Mouse (Mus musculus): ENCODE data around the gene Abcc10. TPM values are rescaled to one million over a fixed set of nuclear protein-coding genes. Genes with fewer than 3 reads are reported as not detected.

The Abcc10 gene
- polyA plus RNA-seq, 1 experiment = 4.0 TPM

GRCm38 (mm10) chr17:46328723-46329122 is 571 bp upstream of the Abcc10 start:
- H3K27me3 ChIP-seq (ENCODE audit: control insufficient read depth, insufficient read depth, insufficient read length) = peaks cover 3% of the 10 kb centered on the region
- no peaks in the 10 kb centered on the region for H3K79me3 ChIP-seq (ENCODE audit: low read depth)
- H3K36me3 ChIP-seq (ENCODE audit: control insufficient read depth, insufficient read depth) = no peaks in the 10 kb centered on the region
- no peaks in the 10 kb centered on the region for H3K79me2 ChIP-seq (ENCODE audit: control insufficient read depth, insufficient read depth)
- TF ChIP-seq FOSL1 (IDR thresholded peaks at IDR 0.05; ENCODE audit: insufficient read depth, low read length, poor library complexity, severe bottlenecking) = no peak
- no peak for TF ChIP-seq MYOD1 (IDR thresholded peaks at IDR 0.05; ENCODE audit: control insufficient read depth, insufficient read length, low read depth)
- TF ChIP-seq USF1 (IDR thresholded peaks at IDR 0.05; ENCODE audit: low read depth) = peak; percentile 64
- peak overlapping the region; percentile 49 for H3K4me3 ChIP-seq (ENCODE audit: insufficient read depth, poor library complexity, severe bottlenecking)
- peak overlapping the region; percentile 36 for H3ac ChIP-seq (ENCODE audit: control insufficient read depth, insufficient read length, low read depth)

- Histone ChIP-seq H3ac (ENCODE audit: control insufficient read depth, insufficient read length, low read depth) (peak overlapping the region; percentile 86), H3K79me2 (ENCODE audit: control insufficient read depth, insufficient read depth) (no peaks in the 10 kb centered on the region), H3K79me3 (ENCODE audit: low read depth) (no peaks in the 10 kb centered on the region), H3K4me3 (ENCODE audit: insufficient read depth, poor library complexity, severe bottlenecking) (peak overlapping the region; percentile 49), H3K27me3 (ENCODE audit: control insufficient read depth, insufficient read depth, insufficient read length) (peaks cover 3% of the 10 kb centered on the region), H3K36me3 (ENCODE audit: control insufficient read depth, insufficient read depth) (no peaks in the 10 kb centered on the region)
- TF ChIP-seq MYOG (IDR thresholded peaks at IDR 0.05; ENCODE audit: control insufficient read depth, extremely low read depth, insufficient read length) (no peak), CTCF (IDR thresholded peaks at IDR 0.05; ENCODE audit: control insufficient read depth, insufficient read depth, insufficient read length) (no peak), USF1 (IDR thresholded peaks at IDR 0.05; ENCODE audit: low read depth) (no peak), CEBPB (IDR thresholded peaks at IDR 0.05; ENCODE audit: low read depth) (no peak), FOSL1 (IDR thresholded peaks at IDR 0.05; ENCODE audit: insufficient read depth, low read length, poor library complexity, severe bottlenecking) (no peak), MAX (IDR thresholded peaks at IDR 0.05) (no peak), MYOD1 (IDR thresholded peaks at IDR 0.05; ENCODE audit: control insufficient read depth, insufficient read length, low read depth) (no peak)
Measured at GRCm38 (mm10) chr17:46327413-46327905, 693 bp downstream of the Abcc10 start.

GRCm38 (mm10) chr17:46322046-46322823 is 5.9 kb downstream of the Abcc10 start:
- Histone ChIP-seq H3K79me2 (ENCODE audit: control insufficient read depth, insufficient read depth) (no peaks in the 10 kb centered on the region), H3K79me3 (ENCODE audit: low read depth) (no peaks in the 10 kb centered on the region), H3K36me3 (ENCODE audit: control insufficient read depth, insufficient read depth) (no peaks in the 10 kb centered on the region), H3ac (ENCODE audit: control insufficient read depth, insufficient read length, low read depth) (no peak overlapping the region), H3K4me3 (ENCODE audit: insufficient read depth, poor library complexity, severe bottlenecking) (no peak overlapping the region), H3K27me3 (ENCODE audit: control insufficient read depth, insufficient read depth, insufficient read length) (no peaks in the 10 kb centered on the region)
- TF ChIP-seq CEBPB (IDR thresholded peaks at IDR 0.05; ENCODE audit: low read depth) = no peak
- TF ChIP-seq FOSL1 (IDR thresholded peaks at IDR 0.05; ENCODE audit: insufficient read depth, low read length, poor library complexity, severe bottlenecking) = no peak
- no peak for TF ChIP-seq MYOG (IDR thresholded peaks at IDR 0.05; ENCODE audit: control insufficient read depth, extremely low read depth, insufficient read length)
- no peak for TF ChIP-seq MAX (IDR thresholded peaks at IDR 0.05)
- no peak for TF ChIP-seq MYOD1 (IDR thresholded peaks at IDR 0.05; ENCODE audit: control insufficient read depth, insufficient read length, low read depth)
- TF ChIP-seq CTCF (IDR thresholded peaks at IDR 0.05; ENCODE audit: control insufficient read depth, insufficient read depth, insufficient read length) = no peak
- TF ChIP-seq USF1 (IDR thresholded peaks at IDR 0.05; ENCODE audit: low read depth) = no peak

GRCm38 (mm10) chr17:46320492-46320891 is 7.7 kb downstream of the Abcc10 start:
- Histone ChIP-seq H3K79me3 (ENCODE audit: low read depth) (no peaks in the 10 kb centered on the region), H3ac (ENCODE audit: control insufficient read depth, insufficient read length, low read depth) (no peak overlapping the region), H3K27me3 (ENCODE audit: control insufficient read depth, insufficient read depth, insufficient read length) (no peaks in the 10 kb centered on the region), H3K36me3 (ENCODE audit: control insufficient read depth, insufficient read depth) (no peaks in the 10 kb centered on the region), H3K79me2 (ENCODE audit: control insufficient read depth, insufficient read depth) (no peaks in the 10 kb centered on the region), H3K4me3 (ENCODE audit: insufficient read depth, poor library complexity, severe bottlenecking) (no peak overlapping the region)
- TF ChIP-seq MAX (IDR thresholded peaks at IDR 0.05) (no peak), MYOG (IDR thresholded peaks at IDR 0.05; ENCODE audit: control insufficient read depth, extremely low read depth, insufficient read length) (no peak), CEBPB (IDR thresholded peaks at IDR 0.05; ENCODE audit: low read depth) (no peak)

GRCm38 (mm10) chr17:46315813-46316212 is 12.3 kb downstream of the Abcc10 start:
- TF ChIP-seq CTCF (IDR thresholded peaks at IDR 0.05; ENCODE audit: control insufficient read depth, insufficient read depth, insufficient read length) = no peak
- no peak for TF ChIP-seq USF1 (IDR thresholded peaks at IDR 0.05; ENCODE audit: low read depth)
- TF ChIP-seq MYOG (IDR thresholded peaks at IDR 0.05; ENCODE audit: control insufficient read depth, extremely low read depth, insufficient read length) = no peak
- TF ChIP-seq MAX (IDR thresholded peaks at IDR 0.05) = no peak
- no peak for TF ChIP-seq FOSL1 (IDR thresholded peaks at IDR 0.05; ENCODE audit: insufficient read depth, low read length, poor library complexity, severe bottlenecking)
- TF ChIP-seq CEBPB (IDR thresholded peaks at IDR 0.05; ENCODE audit: low read depth) = no peak
- TF ChIP-seq MYOD1 (IDR thresholded peaks at IDR 0.05; ENCODE audit: control insufficient read depth, insufficient read length, low read depth) = peak; percentile 84
- Histone ChIP-seq H3ac (ENCODE audit: control insufficient read depth, insufficient read length, low read depth) (no peak overlapping the region), H3K79me3 (ENCODE audit: low read depth) (no peaks in the 10 kb centered on the region), H3K4me3 (ENCODE audit: insufficient read depth, poor library complexity, severe bottlenecking) (no peak overlapping the region), H3K27me3 (ENCODE audit: control insufficient read depth, insufficient read depth, insufficient read length) (no peaks in the 10 kb centered on the region), H3K79me2 (ENCODE audit: control insufficient read depth, insufficient read depth) (no peaks in the 10 kb centered on the region), H3K36me3 (ENCODE audit: control insufficient read depth, insufficient read depth) (no peaks in the 10 kb centered on the region)

Measured in C2C12 (cell line).